Mouse (Mus musculus): Measurements from ENCODE around the gene Slc50a1.

DNA sequence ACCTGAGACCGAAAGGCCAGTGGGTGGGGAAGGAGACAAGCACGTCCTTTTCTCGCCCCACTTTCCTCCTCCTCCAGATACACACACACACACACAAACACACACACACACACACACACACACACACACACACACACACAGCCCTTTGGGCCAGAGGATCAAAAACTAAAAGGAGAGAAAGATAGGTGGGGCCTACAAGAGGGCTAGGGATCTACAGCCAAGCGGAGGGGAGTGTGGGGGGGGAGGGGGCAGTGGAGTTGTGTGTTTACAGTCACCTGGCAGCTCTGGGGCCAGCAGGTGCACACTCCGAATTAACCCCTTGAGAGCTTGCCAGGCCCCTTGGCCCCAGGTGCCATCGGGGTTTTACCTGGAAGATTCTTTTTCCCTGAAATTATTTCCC is 37.8 kb downstream of the Slc50a1 start:
- TF ChIP-seq E2F4 (IDR thresholded peaks at IDR 0.05; ENCODE audit: insufficient read depth): no peak
- no peak for TF ChIP-seq TCF12 (IDR thresholded peaks at IDR 0.05; ENCODE audit: insufficient read depth, poor library complexity, severe bottlenecking)
- TF ChIP-seq POLR2A (IDR thresholded peaks at IDR 0.05; ENCODE audit: insufficient read length, low read depth): no peak
- TF ChIP-seq MYOD1 (IDR thresholded peaks at IDR 0.05; ENCODE audit: control insufficient read depth in 1 of 3, insufficient read length in 2 of 3, low read depth in 2 of 3): no peak
- no peak for TF ChIP-seq MAX (IDR thresholded peaks at IDR 0.05; ENCODE audit: low read depth)

Data from myocyte (in vitro differentiated cells).